Mouse (Mus musculus) embryonic facial prominence, embryonic 12.5 days (tissue): ENCODE measurements around the gene Fndc7. TPM values are rescaled to one million over a fixed set of nuclear protein-coding genes. Genes with fewer than 3 reads are reported as not detected.
"Not testable (repeated sequence)": the region's sequence is repeated elsewhere in the genome, so short reads cannot be mapped to it uniquely, and the experiment has no call there.

Source experiments
- ATAC-seq: fragments of 200-750 bp; cut with Nextera tagmentation; 2 replicates; pipeline ENCODE4 v1.8.0; 2017; ENCODE audit not compliant: insufficient number of reproducible peaks, insufficient read depth, low FRiP score, low TSS enrichment
- H3K27ac ChIP-seq: fragments of 300-500 bp; sonication (generic); 2 replicates; pipeline ENCODE4 v1.5.1; 2016; ENCODE audit warnings: mild to moderate bottlenecking
- H3K27me3 ChIP-seq: fragments of 300-500 bp; sonication (generic); 2 replicates; pipeline ENCODE4 v1.6.1; 2016; ENCODE audit warnings: mild to moderate bottlenecking, moderate library complexity
- H3K36me3 ChIP-seq: fragments of 300-500 bp; sonication (generic); 2 replicates; pipeline ENCODE4 v1.6.1; 2016; ENCODE audit warnings: mild to moderate bottlenecking
- H3K4me1 ChIP-seq: fragments of 300-500 bp; sonication (generic); 2 replicates; pipeline ENCODE4 v1.6.1; 2016
- H3K4me2 ChIP-seq: fragments of 300-500 bp; sonication (generic); replicated peaks from 2 replicates; pipeline ENCODE4 v1.6.1; 2016; ENCODE audit warnings: mild to moderate bottlenecking, moderate library complexity
- H3K4me3 ChIP-seq: fragments of 300-500 bp; sonication (generic); 2 replicates; pipeline ENCODE4 v1.5.1; 2016; ENCODE audit warnings: mild to moderate bottlenecking
- H3K9ac ChIP-seq: fragments of 300-500 bp; sonication (generic); 2 replicates; pipeline ENCODE4 v1.6.1; 2016; ENCODE audit warnings: mild to moderate bottlenecking, moderate library complexity
- H3K9me3 ChIP-seq: fragments of 300-500 bp; sonication (generic); 2 replicates; pipeline ENCODE4 v1.6.1; 2016; ENCODE audit warnings: mild to moderate bottlenecking, moderate library complexity
- WGBS: fragments of 180-500 bp; shearing (Covaris S2); methylation state at CpG from one replicate; pipeline ENCODE4 v1.1.7; 2016; 5-methylcytosine and 5-hydroxymethylcytosine counted together
- polyA plus RNA-seq: library from polyadenylated mRNA; unstranded; fragments of >200 nt; fragmentation: Nextera tagmentation; extraction: Ambion mirVana; gene quantifications from 2 replicates; pipeline ENCODE4 v1.2.1, GENCODE M21; 2016

Gene Fndc7
- polyA plus RNA-seq, 1 experiment from 2014 or later, result 0.14 TPM

GRCm38 (mm10) chr3:108833717-108834116 is 56.1 kb downstream of the Fndc7 start:
- not testable (repeated sequence) for H3K9me3 ChIP-seq, ATAC-seq
- 98% methylated on average over 1 of the region's 1 CpGs for WGBS

GRCm38 (mm10) chr3:108831750-108832149 is 58.1 kb downstream of the Fndc7 start:
- no peak for ATAC-seq
- no peak overlapping the region for H3K27ac ChIP-seq
- H3K9ac ChIP-seq, result no peak overlapping the region
- no peak overlapping the region for H3K4me3 ChIP-seq
- H3K36me3 ChIP-seq, result 0 out of 2 replicates have a peak, but pooled peaks cover 3% of the 10 kb centered on the region
- WGBS, result 92% methylated on average over 6 of the region's 6 CpGs
- H3K4me2 ChIP-seq, result no peak overlapping the region
- H3K9me3 ChIP-seq, result no peaks in the 10 kb centered on the region
- H3K4me1 ChIP-seq, result no peaks in the 10 kb centered on the region
- no peaks in the 10 kb centered on the region for H3K27me3 ChIP-seq

More at GRCm38 (mm10) chr3:108833717-108834116, 56.1 kb downstream of the Fndc7 start:
- not testable (repeated sequence) for H3K9ac ChIP-seq, H3K4me3 ChIP-seq, H3K36me3 ChIP-seq, H3K4me1 ChIP-seq, H3K27ac ChIP-seq, H3K4me2 ChIP-seq, H3K27me3 ChIP-seq

GRCm38 (mm10) chr3:108830493-108830892 is 59.3 kb downstream of the Fndc7 start:
- ATAC-seq, result no peak
- H3K4me1 ChIP-seq, result no peaks in the 10 kb centered on the region
- H3K4me2 ChIP-seq, result no peak overlapping the region
- H3K9ac ChIP-seq, result no peak overlapping the region
- 0 out of 2 replicates have a peak, but pooled peaks cover 9% of the 10 kb centered on the region for H3K36me3 ChIP-seq
- no peak overlapping the region for H3K27ac ChIP-seq
- no peak overlapping the region for H3K4me3 ChIP-seq
- H3K9me3 ChIP-seq, result no peaks in the 10 kb centered on the region
- WGBS, result 75% methylated on average over 11 of the region's 11 CpGs
- no peaks in the 10 kb centered on the region for H3K27me3 ChIP-seq

- no peak overlapping the region for H3K27ac ChIP-seq
- peaks cover 32% of the 10 kb centered on the region for H3K36me3 ChIP-seq
- no peaks in the 10 kb centered on the region for H3K4me1 ChIP-seq
- H3K27me3 ChIP-seq, result no peaks in the 10 kb centered on the region
- no peak for ATAC-seq
- H3K4me3 ChIP-seq, result no peak overlapping the region
- H3K4me2 ChIP-seq, result no peak overlapping the region
- no peaks in the 10 kb centered on the region for H3K9me3 ChIP-seq
- no peak overlapping the region for H3K9ac ChIP-seq
- WGBS, result 78% methylated on average over 4 of the region's 4 CpGs
These were observed 74.2 kb downstream of the Fndc7 start for GRCm38 (mm10) chr3:108815631-108816030.

- Histone ChIP-seq H3K27ac (no peak overlapping the region), H3K4me3 (no peak overlapping the region), H3K4me1 (no peaks in the 10 kb centered on the region), H3K9ac (no peak overlapping the region), H3K9me3 (no peaks in the 10 kb centered on the region), H3K36me3 (peaks cover 32% of the 10 kb centered on the region), H3K4me2 (no peak overlapping the region), H3K27me3 (no peaks in the 10 kb centered on the region)
- WGBS, result 84% methylated on average over 4 of the region's 4 CpGs
- ATAC-seq, result no peak
These were observed 79.0 kb downstream of the Fndc7 start for GRCm38 (mm10) chr3:108810747-108811263.

GRCm38 (mm10) chr3:108805622-108806021 is 84.2 kb downstream of the Fndc7 start:
- no peak overlapping the region for H3K4me3 ChIP-seq
- H3K9ac ChIP-seq, result no peak overlapping the region
- no peak for ATAC-seq
- no peaks in the 10 kb centered on the region for H3K9me3 ChIP-seq
- no peaks in the 10 kb centered on the region for H3K4me1 ChIP-seq
- WGBS, result 82% methylated on average over 5 of the region's 5 CpGs
- no peak overlapping the region for H3K4me2 ChIP-seq
- no peaks in the 10 kb centered on the region for H3K27me3 ChIP-seq
- H3K36me3 ChIP-seq, result peaks cover 55% of the 10 kb centered on the region
- no peak overlapping the region for H3K27ac ChIP-seq

Other genes with a start within 250 kb of the Fndc7 start
- gene Clcc1, start 236.1 kb downstream of the Fndc7 start, polyA plus RNA-seq, result 74.8 and 77.2 TPM in 2 replicates
- 77.0 and 82.5 TPM in 2 replicates for gene Gpsm2, start 167.7 kb downstream of the Fndc7 start, polyA plus RNA-seq
- gene Aknad1, start 150.3 kb downstream of the Fndc7 start, polyA plus RNA-seq, result 0.36 and 0.51 TPM in 2 replicates
- gene Stxbp3, start 49.5 kb downstream of the Fndc7 start, polyA plus RNA-seq, result 29.3 and 31.2 TPM in 2 replicates
- 82.3 and 91.7 TPM in 2 replicates for gene Prpf38b, start 21.7 kb upstream of the Fndc7 start, polyA plus RNA-seq
- gene Henmt1, start 49.9 kb upstream of the Fndc7 start, polyA plus RNA-seq, result 1.6 and 1.9 TPM in 2 replicates
- gene Gm9857, start 50.4 kb upstream of the Fndc7 start, polyA plus RNA-seq, result not detected in 2 replicates
- gene Fam102b, start 137.6 kb upstream of the Fndc7 start, polyA plus RNA-seq, result 11.6 and 15.1 TPM in 2 replicates
- gene Slc25a54, start 190.5 kb upstream of the Fndc7 start, polyA plus RNA-seq, result not detected in 2 replicates
- gene Slc25a24, start 233.1 kb upstream of the Fndc7 start, polyA plus RNA-seq, result 49.0 and 52.5 TPM in 2 replicates